Mouse (Mus musculus) thymus, adult 2 months (tissue): ENCODE results near the gene Ccdc3.

Source experiments
- CTCF ChIP-seq: fragments of 200-500 bp; IDR thresholded peaks from 2 replicates; pipeline ENCODE4 v1.5.1; 2012; ENCODE audit warnings: mild to moderate bottlenecking, control low read depth, low read length, moderate library complexity, borderline replicate concordance; ENCODE audit not compliant: control insufficient read depth, poor library complexity, insufficient read depth; ENCODE audit errors: extremely low read depth
- POLR2A ChIP-seq: fragments of 200-500 bp; IDR thresholded peaks from 2 replicates; pipeline ENCODE4 v1.6.1; 2012; ENCODE audit warnings: mild to moderate bottlenecking, low read length, control low read depth, moderate library complexity; ENCODE audit not compliant: control insufficient read depth, poor library complexity, insufficient read depth; ENCODE audit errors: extremely low read depth

DNA sequence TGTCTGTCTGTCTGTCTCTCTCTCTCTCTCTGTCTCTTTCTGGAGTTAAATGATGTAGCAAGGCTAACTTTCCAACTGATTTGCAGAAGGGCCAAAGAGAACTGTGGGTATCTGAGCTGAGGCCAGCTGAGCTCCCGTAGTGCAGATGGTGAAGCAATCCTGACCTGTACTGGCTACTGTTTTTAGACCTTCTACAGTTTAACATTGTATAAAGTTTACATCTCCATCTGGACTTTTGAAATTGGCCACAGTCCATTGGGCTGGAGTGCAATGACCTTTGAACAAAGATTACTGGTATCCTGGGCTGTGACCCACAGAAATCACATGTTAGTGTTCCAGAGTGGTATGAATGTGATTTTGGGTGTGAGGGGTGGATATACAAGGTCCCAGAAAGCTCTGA, 81.6 kb downstream of the Ccdc3 start:
- no peak for TF ChIP-seq CTCF
- TF ChIP-seq POLR2A, result no peak
